Mouse (Mus musculus) lung, adult 18-20 months (tissue): ENCODE measurements around the gene Zfp28.

Source experiments
- DNase-seq, 2 experiments: peaks; one replicate each; pipeline ENCODE4 v3.0.0; 2022; ENCODE audit warnings: mixed read lengths in 2 of 2

Zfp28 gene

DNA sequence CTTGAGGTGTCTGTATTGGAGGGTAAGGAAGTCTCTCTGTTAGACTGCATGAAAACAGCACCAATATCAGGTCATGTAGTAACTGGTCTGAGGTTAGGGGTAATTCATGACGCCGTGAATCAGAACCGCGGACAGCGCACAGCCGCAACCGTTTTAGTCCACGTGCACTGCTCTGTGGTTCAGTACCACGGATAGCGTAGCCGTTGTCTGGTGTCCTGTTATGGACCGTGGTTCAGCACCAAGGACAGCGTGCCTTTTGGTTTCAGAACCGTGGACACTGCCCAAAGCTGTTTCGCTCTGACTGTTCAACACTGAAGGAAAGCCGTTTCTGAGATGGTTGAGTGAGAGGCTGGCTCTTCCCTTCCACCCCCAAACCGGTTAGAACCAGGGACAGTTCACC is 26.9 kb downstream of the Zfp28 start, which contains the start of gene Gm20715:
TSS of gene Gm20715 (plus strand) at position 235 of the 400 bp plus-strand sequence.
- DNase-seq: peak; percentile 89 to 92

DNA sequence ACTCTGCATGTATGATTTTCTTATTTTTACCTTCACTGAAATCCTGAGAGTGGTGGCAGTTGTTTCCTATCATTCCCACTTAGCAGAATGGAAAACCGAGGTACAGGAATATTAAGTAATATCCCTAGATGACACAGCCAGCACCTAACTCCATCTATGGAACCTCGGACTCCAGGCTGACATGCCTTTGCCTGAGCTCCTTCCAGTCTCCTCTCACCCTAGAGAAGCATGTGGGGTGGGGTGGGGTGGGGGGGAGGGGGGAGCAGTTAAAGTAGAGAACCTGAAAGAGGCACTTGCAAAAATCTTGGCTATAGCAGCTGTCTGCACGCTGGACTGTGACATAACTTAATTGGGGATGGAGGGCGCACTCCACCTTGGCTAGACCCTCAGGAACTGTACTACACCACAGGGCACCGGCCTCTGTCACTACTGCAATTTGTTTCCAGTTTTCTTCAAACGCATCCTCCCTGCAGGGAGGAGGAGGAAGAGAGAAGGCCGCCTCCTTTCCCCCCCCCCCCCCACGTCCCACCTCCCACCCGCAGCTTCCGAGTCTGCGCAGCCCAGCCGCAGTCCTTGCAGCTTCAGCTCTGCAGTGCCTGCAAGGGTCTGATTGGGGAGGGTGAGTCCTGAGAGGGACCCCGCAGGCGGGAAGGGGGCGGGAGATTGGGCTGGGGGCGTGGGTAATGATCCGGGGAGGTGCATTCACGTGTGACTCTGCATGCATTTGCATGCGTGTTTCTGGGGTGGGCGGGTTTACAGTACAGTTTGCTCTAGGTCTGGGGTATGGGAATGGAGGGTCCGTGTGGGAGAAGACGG is 31.7 kb downstream of the Zfp28 start:
- DNase-seq: no peak

DNA sequence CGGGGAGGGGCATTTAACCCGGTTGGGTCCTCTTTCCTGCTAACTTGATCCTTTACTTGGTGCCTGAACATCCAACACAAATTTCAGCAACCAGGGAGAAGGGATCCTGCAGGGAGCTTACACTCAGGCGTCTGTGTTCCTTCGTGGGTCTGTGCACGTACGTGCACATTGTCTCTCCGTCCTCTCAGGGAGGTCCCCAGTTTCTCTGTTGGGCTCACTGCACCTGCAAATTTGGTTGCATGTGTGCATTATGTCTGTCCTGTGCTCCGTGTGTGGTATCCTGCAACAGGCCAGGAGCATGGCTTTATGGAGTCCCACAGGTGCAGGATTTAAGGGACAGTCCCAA is 32.3 kb downstream of the Zfp28 start:
- no peak for DNase-seq

DNA sequence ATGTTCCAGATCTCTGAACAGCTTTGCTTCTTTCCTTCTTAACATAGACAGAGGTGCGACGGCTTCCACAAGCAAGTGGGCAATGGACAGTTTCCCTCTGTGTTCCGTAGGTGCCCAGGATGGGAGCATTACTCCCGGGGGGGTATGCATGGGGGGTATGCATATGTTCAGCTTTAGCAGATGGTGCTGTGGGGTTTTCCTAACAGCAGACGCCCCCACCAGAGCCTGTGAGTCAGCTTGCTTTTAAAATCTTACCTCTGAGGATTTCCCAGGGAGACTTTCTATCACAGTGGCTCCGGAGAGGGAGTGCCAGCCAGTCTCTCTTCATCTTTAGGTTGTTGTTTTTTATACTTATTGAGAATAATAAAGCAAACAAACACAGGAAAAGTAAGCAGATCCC is 36.8 kb downstream of the Zfp28 start:
- no peak for DNase-seq

DNA sequence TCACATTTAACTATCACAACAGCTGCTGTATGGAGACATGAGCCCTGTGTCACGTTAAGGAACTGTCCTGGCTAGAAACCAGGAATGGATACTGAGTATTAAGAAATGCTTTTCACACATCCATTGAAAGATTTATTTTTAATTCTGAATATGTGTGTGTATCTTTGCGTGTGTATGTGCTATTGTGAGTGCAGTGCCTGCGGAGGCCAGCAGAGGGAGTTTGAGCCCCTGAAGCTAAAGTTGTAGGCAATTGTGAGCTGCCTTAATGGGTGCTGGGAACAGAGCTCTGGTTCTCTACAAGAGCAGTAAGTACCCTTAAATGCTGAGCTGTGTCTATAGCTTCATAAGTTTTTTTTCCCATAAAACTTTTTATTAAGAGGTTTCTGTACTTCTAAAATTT is 46.3 kb downstream of the Zfp28 start:
- DNase-seq: no peak

DNA sequence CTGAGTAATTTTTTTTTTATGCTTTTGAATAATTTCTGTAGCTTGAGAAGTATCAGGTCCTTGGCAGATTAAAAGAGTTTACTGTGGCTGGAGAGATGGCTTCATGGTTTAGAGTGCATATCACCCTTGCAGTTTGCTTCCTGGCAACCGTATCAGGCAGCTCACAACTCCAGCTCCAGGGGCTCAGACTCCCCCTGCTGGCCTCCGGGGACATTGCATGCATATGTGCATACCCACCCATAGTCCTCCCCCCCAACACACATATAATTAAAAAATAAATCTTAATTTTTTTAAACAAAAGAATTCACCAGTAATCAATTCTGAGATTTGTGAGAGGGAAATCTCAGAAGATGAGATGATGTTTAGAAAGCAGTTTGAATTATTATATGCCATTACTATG is 47.2 kb downstream of the Zfp28 start:
- peak in 1 of 2 experiments; percentile 16 for DNase-seq

DNA sequence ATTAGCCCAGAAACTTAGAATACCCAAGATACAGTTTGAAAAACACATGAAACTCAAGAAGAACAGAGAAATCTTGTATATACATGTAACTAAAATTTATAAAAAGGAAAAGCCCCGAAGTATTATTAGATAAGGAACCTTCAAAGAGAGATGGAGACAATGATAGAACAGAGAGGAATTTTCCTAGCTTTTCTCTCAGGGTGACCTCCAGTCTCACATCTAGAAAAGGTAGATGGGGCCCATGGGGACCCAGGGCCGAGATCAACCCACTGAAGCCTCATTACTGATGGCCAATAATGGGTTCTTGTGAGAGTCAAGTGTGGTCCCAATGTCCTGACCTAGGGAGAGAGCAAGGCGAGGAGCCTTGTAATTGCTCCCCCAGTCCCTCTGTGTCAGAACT is 55.3 kb downstream of the Zfp28 start, which contains the start of gene Olfr1344:
TSS of gene Olfr1344 (plus strand) at position 301 of the 400 bp plus-strand sequence.
- DNase-seq: no peak

DNA sequence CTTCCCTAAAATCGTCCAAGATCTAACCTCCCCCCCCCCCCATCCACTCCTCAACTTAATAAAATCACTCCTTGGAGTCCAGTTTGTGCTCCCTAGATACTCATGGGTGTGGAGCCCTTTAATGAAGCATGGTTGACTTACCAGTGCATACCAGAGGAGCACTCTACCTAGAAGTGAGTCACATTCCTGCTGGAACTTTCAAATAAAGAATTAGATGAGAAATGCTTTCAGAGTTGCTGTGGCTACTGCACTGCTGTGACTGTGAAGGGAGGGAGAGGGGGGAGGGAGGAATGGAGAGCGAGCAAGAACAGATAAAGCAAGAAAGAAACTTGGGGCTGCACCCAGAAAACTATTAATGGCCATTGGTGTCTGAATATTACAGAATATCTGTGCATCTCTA is 58.1 kb downstream of the Zfp28 start:
- no peak for DNase-seq
